Mouse (Mus musculus): ENCODE results near the gene Spag16.

Spag16 gene

DNA sequence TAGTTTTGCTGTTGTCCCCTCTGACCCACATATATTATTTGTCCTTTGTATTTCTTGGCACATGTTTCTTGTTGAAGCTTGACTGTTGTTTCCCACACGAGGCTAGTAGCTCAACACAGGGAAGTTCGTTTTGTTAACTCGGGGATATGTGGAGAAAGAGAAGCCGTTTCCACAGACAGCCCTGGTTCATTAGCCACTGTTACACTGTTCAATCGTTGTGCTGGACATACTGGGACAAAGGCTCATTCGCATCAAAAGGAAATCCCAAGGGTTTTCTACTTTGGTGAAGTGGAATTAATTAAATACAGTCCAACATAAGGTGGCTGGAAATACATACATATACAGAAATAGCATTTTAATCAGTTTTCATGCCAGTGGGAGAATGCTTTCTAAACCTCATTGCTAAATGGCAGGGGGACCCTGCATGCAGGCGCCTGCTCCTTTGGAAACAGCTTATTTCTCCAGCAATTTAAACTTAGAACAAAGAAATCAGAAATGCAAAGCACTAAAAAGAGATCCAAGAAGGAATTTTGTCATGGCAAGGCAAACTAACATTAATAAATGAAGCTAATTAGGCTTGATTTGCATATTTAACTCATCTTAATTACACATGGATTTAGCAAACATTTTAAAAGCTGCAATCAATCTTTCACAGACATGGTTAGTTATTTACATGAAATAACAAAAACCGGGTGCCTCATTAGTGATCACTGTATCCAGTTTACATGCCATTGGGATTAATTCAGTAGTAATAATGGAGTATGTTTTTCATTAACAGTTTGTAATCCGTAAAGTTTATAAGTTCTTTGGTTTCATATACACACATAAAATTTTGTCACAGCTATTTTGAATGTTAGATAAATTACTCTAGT lies 615.7 kb downstream of the Spag16 start:
- DNase-seq (ENCODE audit: low spot score), result no peak

DNA sequence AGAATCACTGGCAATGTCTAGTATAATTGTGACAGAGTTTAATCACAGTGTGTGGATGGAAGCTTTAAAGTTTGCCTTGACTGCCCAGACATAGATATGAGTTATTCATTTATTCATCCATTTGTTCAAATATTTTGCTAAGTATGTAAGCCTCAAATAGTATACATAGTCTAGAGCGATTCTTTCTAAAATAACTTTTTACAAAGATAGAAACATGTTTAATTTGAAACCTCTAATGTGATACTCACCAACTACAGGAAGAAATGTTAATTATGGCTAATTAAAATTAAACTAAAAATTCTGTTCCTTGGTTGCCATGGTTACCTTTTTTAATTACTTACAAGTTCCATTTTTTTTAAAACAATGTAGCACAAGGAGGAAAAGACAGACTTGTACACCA lies 653.1 kb downstream of the Spag16 start:
- DNase-seq (ENCODE audit: low spot score), result no peak

DNA sequence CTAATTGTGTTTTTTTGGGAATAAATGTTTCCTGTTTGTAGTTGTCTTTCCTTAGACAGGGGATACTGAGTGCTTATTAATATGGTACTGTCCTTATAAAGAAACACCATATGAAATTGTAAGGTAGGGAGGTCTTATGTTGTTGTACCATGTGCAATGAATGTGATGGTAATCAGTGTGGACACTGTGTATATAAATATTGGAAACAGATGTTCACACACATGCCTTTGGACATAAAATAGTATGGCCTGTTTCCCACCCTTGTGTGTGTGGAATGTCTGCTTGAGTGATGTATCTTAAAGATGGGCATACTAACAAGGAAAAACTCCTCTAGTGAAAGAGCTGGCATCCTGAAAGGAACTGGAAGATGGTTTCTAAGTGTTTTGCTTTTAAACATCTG lies 692.1 kb downstream of the Spag16 start:
- no peak for DNase-seq (ENCODE audit: low spot score)

DNA sequence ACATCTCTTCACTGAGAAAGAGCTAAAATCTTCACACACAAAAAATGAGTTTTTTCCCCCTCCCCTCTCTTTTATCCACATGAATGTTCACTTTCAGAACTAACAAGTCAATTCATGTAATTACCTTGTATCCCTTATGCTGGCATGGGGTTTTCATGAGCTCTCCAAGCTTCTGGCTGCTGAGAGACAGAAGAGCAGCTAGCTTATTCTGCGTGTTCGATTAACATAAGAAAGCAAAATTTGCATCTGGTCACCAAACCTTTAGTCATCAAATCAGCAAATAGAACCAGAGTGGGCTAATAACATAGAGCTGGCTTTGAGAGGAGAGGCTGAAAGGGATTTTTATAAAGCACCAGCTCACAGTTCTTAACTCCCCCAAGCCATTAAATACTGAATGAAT lies 700.4 kb downstream of the Spag16 start:
- DNase-seq (ENCODE audit: low spot score), result no peak

DNA sequence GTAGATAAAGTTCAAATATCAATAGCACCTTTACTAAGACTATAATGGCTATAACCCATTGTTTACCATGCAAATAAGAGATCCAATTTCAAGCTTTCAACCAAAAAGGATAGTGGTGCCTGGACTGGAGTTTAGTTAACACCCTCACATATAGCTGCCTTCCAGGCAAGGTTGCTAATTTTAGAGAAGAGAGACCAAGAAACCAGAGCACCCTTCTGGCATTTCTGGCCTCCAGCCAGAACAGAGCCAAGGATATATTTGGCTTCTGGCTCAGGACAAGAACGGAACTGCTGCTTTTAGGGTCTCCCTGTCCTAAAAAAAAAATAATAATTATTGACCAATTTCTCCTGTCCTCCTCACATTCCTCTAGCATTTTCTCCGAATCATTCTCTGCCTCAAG lies 703.0 kb downstream of the Spag16 start:
- peak; percentile 2 for DNase-seq (ENCODE audit: low spot score)

DNA sequence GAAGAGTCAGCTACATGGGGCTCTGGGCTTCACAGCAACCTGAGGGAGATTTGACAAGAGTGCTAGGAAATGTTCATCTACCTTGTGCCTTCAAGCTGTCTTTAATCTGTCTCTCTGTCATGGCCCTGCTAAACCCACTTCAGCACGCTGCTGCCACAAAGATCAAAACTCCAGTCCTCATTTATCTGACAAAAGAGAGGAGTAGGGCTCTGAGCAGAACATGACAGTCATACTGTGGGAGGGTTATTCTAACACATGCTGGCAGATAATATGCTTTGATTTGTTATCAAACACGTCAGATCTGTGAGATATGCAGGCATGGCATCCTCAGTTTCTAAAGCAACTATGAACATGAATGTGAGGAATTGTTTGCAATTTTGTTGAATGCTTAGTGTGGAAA lies 725.1 kb downstream of the Spag16 start:
- no peak for DNase-seq (ENCODE audit: low spot score)

DNA sequence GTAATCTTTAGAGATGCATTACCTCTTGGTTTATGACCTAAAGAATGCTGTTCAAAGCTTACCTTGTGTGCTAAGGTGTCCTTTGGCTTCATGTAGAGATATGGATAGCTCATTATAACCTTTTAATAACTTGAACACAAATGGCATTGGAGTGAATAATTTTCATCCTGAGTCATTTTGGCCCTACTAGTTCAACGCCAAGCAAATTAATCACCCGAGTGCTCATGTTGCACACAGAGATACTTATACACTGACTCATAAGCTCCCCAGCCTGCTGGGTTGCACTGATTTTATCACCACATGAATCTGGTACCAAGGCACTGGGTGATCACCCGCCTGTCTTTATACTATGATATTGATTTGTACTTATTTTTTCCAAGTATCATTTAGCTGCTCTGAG lies 795.0 kb downstream of the Spag16 start:
- no peak for DNase-seq (ENCODE audit: low spot score)

DNA sequence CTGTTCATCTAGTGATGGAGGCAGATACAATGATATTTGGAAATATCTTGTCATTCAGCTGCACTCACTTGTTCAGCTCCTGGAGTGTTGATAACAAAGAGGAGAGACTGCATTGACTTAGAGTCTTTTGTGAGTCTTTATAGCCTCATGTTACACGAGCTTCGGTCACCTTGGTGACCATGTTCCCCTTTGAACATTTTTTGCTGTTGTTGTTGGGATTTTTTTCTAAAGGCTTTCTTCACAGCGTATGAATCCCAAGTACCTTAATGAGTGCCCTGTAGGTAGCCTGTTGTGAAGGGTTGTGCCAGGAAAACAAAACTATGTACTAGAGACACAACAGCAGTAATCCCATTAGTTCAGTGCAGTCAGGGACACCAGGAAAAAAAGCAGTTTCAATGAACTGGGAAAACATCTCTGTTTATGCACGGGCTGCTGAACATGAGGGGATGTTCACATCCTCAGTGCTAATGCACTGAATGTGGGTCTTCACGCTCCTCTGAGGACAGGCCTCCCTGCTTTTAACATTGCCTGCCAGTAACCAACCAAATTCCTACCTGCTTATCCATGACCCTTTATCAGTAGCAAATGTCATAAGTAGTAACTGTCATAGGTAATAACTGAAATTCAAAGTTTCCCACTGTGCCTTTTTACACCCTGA lies 798.2 kb downstream of the Spag16 start:
- no peak for DNase-seq (ENCODE audit: low spot score)

DNA sequence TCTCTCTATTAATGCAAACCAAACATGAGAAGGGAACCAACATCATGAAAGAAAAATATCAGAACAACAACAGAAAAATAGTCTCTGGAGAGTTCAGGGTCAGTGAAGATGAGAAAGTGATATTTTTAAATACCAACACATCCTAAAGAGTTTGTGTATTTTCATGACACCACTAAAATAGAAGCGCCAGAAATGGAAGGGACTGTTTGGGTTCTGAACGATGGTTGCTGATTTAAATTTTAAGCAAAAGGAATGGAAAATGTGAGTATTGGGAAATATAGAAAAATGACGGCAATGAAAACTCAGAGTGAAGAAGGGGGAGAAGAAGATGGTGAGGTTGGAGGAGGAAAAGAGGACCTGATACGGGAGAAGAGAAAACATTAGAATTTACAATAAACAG lies 825.9 kb downstream of the Spag16 start:
- DNase-seq (ENCODE audit: low spot score), result no peak

DNA sequence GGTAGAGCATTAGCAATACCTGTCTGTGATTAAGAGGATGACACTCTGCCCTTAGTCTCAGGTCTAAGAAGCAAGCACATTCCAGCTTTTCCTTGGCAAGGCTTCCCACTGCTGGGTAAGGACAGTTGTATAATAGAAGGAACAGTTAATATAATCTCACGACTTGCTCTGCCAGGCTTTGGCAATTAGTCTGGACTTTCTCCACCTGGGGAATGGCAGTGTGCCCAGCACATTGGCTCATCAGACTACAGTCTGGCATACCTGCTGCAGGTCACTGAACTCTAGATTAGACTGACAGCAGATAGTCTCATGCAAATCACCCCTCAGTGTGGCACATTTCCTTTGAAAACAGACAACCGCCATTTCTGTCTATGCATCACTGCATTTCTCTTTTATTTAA lies 865.8 kb downstream of the Spag16 start:
- no peak for DNase-seq (ENCODE audit: low spot score)

DNA sequence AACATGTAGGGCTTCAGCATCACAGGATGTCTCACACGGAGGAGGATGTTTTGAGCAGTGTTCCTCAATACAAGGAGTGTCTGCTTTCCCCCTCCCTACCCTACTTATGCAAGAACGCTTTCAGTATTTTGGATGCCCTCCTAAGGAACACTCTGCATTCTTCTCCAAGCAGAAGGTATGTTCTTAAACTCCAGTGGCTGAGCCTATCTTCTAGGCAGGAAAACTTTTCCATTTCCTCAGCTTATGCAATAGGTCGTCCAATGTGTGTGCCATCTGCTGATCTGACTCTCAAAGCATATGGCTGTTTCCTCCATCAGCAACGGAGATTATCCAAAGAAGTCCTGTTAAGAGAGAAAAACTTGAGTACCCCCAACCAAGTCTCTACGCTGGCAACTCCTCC lies 873.5 kb downstream of the Spag16 start:
- DNase-seq (ENCODE audit: low spot score), result no peak

DNA sequence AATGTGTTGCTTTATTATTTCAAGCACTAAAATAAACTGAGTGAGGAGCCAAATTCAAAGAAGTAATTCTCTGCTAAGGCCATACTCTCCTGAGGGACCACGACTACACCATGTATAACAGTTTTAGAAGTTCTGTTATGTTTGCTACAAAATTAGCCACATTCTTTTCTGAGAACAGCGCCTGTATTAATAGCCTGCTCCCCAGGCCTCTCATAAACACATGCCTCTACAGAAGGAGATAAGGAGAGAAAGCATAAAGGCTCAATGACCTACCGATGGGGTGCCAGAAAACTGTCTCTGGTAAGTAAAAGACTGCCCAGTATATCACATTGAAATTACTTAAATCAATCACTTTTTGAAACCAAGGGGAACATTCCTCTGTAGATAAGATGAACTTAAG lies 877.2 kb downstream of the Spag16 start:
- no peak for DNase-seq (ENCODE audit: low spot score)

DNA sequence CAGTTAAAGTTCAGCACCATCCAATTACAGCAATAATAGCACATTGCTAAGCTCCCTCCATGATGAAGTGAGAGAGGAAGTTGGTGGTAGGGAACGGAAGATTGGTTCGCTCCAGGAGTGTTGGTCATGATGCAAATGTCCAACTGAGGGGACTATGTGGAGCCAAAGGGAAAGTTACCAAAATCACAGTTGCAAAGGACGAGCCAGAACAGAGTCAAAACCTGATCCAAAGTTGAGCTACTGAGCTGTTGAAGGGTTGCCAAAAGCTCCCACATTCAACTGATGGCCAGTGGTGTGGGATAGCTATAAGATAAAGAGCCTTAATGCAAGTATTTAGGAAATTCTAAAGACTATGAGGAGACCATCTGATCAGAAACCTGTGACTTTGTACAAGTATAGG lies 879.1 kb downstream of the Spag16 start:
- no peak for DNase-seq (ENCODE audit: low spot score)

DNA sequence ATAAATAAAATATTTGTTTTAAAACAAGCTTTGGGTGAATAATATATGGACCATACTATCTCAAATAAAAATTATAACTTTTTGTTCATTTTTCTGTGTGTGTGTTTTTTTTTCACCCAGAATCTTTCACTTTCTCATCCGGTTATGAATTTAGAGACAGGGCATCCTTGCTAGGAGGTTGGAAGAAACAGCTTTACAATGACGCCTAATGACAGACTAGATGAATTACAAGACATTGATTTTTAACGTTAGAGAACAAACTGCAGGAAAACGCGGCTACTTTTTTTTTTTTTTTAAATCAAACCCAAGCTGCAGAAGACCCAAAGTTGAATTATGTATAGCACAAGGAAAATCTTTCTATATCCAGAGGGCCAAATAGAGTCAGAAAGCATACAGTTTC lies 898.3 kb downstream of the Spag16 start:
- no peak for DNase-seq (ENCODE audit: low spot score)

DNA sequence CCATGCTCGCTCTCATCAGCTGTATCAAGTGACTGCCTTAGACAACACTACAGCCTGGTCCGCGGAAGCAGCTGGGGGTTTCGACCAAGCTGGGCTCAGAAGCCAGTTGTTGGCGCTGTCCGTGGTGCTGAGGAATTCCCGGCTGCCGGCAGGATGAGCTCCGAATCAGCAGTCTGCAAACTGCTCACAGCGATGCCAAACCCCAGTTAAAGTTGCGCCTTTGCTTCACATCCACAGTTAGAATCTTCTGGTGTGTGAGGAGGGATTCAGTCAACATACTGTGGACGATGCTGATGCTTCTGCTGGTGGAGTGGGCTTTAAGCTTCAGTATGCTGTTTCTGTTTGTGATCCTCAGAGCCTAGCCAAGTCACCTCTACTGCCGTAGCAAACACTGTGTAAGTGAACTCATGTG lies 898.9 kb downstream of the Spag16 start, which contains the start of gene Vwc2l:
Vwc2l (plus strand) TSS at position 61 of the 412 bp plus-strand sequence.
- DNase-seq (ENCODE audit: low spot score), result peak; percentile 7
